Mouse (Mus musculus): ENCODE data around the gene Med1. TPM values are rescaled to one million over a fixed set of nuclear protein-coding genes. Genes with fewer than 3 reads are reported as not detected.

The Med1 gene
- polyA plus RNA-seq (2012; rRNA removed), result 7.0 and 7.1 TPM in 2 replicates

DNA sequence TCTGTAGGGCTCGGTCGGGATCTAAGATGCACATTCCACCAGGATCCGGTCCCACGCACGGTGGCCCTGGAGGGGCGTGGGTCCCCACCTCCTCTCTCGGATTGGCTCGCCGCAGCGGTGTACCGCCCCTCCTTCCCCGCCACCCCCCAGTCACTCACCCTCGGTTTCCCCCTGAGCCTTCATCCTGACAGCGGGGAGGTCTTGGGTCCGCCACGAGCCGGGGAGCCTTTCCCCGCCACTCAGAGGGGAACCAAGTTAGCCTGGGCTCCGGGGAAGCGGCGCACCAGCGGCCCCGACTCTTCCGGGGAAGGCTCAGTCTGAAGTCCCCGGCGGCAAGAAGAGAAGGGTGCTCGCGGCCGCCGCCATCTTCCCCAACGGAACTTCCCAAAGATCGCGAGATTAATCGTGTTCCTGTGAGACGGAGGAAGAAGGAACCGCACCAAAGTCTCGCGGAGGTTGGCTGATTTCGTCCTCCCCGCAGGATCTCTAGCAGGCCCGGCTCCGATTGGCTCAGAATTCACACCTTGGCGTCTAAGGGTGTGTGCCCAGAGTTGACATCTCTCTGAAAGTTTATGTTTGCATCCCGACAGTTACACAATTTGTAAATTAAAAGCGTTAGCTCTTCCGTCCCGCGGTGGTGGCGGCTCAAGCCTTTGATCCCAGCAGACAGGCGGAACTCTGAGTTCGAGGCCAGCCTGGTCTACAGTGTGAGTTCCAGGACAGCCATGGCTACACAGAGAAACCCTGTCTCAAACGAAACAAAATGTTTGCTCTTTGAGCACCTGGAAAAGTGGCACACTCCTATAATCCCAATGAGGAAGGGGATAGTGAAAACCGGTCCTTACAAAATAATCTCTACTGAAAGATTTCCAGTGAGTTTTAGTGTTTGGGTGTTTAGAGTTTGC is at the start of gene Med1:
Gene Med1, minus strand, starts transcription at position 393 of the 905 bp plus-strand sequence.

DNA sequence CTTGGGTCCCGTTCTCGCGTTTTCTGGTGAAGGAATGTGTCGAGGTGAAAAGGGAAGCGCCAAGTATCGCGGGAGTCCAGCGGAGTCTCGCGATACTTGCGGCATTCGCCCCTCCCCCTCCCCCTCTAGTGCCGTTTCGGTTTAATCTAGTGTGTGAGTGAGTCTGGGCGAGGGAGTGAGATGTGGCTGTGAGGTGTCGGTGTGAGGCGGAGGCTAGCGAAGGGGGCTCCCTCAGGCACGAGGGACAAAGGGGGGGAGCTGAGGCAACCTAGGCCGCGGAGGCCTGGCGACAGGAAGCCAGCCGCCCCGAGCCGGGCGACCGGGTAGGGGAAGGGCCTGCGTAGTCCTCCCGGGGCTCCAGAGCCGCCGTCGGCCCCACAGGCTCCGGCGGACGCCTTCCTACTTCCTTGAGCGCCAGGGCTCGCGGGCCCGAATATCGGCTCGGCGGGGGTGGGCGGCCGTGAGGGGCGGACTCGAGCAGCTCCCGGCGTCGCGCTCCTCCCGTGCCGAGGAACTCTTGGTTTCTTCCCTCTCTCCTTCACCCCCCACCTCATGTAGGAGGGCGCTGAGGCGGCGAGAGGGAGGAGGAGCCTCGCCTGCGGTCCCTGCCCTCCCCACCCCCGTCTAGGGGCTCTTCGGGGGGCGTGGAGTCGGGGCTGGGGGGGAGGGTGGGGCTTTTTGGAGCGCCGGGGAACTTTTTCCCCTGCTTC is 9.7 kb upstream of the Med1 start, which contains the start of gene Cdk12:
Gene Cdk12, plus strand, starts transcription at position 419 of the 710 bp plus-strand sequence.

GRCm38 (mm10) chr11:98149786-98150624 is 43.1 kb downstream of the Med1 start, which contains the start of gene Fbxl20:
Gene Fbxl20, minus strand, starts transcription at chr11:98150403.

Other genes starting within 250 kb of the Med1 start
- gene Plxdc1, start 206.8 kb downstream of the Med1 start, polyA plus RNA-seq (2012; rRNA removed), result 2.0 and 2.4 TPM in 2 replicates
- 1.1 and 1.3 TPM in 2 replicates for gene Arl5c, start 197.1 kb downstream of the Med1 start, polyA plus RNA-seq (2012; rRNA removed)
- gene Cacnb1, start 170.3 kb downstream of the Med1 start, polyA plus RNA-seq (2012; rRNA removed), result 18.1 and 18.5 TPM in 2 replicates
- gene Rpl19, start 166.6 kb downstream of the Med1 start, polyA plus RNA-seq (2012; rRNA removed), result 480 and 591 TPM in 2 replicates
- 0.47 and 0.53 TPM in 2 replicates for gene Stac2, start 139.8 kb downstream of the Med1 start, polyA plus RNA-seq (2012; rRNA removed)
- gene Fbxl20, start 42.9 kb downstream of the Med1 start, polyA plus RNA-seq (2012; rRNA removed), result 13.8 and 15.1 TPM in 2 replicates
- gene Cdk12, start 9.8 kb upstream of the Med1 start, polyA plus RNA-seq (2012; rRNA removed), result 9.5 and 11.4 TPM in 2 replicates
- 0.05 TPM in 1 of 2 replicates, not detected in the other for gene Neurod2, start 136.4 kb upstream of the Med1 start, polyA plus RNA-seq (2012; rRNA removed)
- gene Ppp1r1b, start 155.1 kb upstream of the Med1 start, polyA plus RNA-seq (2012; rRNA removed), result 327 and 357 TPM in 2 replicates
- gene Stard3, start 165.1 kb upstream of the Med1 start, polyA plus RNA-seq (2012; rRNA removed), result 156 and 194 TPM in 2 replicates
- gene Tcap, start 190.5 kb upstream of the Med1 start, polyA plus RNA-seq (2012; rRNA removed), result 0.90 and 0.94 TPM in 2 replicates
- gene Pnmt, start 193.2 kb upstream of the Med1 start, polyA plus RNA-seq (2012; rRNA removed), result not detected in 2 replicates
- 53.6 and 64.8 TPM in 2 replicates for gene Pgap3, start 207.2 kb upstream of the Med1 start, polyA plus RNA-seq (2012; rRNA removed)
- gene Erbb2, start 219.2 kb upstream of the Med1 start, polyA plus RNA-seq (2012; rRNA removed), result 115 and 133 TPM in 2 replicates
- gene Mien1, start 245.7 kb upstream of the Med1 start, polyA plus RNA-seq (2012; rRNA removed), result 70.4 and 77.0 TPM in 2 replicates